Mouse (Mus musculus): ENCODE data around the gene Hoxb6. TPM values are rescaled to one million over a fixed set of nuclear protein-coding genes. Genes with fewer than 3 reads are reported as not detected.

Gene Hoxb6
- total RNA-seq, 2 experiments from 2014 or later: not detected

DNA sequence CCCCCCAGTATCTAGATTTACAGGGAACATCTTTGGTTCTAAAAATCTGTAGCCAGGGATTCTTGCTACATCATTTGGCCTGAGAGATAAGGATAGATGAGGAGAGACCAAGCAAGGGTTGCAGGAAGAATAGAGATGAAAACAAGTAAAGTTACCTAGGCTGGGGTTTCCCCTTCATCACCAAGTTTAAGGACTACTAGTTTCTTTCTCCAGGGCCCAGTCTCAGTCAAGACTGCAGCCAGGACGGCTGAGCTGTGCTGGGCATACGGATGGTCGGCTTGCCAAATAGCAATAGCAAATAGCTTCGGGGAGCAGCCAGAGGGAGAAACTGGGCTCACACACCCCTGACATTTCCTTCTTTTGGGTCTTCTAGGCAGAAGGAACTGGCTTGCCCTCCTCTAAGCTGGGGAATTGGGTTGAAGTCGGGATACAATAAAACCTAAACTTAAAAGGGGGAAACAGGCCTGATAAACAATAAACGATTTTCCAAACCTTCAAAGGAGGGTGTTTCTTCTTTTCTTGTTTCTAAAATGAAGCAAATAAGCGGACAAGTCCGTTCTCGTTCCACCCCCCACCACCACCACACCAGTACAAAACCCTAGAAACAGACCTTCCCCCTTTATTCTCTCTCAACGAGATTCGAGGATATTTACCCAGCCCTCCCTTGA is 5.8 kb downstream of the Hoxb6 start:
- intact Hi-C loops (cut with DNase I): no loop called here
- DNase-seq (ENCODE audit: low spot score): no peak

DNA sequence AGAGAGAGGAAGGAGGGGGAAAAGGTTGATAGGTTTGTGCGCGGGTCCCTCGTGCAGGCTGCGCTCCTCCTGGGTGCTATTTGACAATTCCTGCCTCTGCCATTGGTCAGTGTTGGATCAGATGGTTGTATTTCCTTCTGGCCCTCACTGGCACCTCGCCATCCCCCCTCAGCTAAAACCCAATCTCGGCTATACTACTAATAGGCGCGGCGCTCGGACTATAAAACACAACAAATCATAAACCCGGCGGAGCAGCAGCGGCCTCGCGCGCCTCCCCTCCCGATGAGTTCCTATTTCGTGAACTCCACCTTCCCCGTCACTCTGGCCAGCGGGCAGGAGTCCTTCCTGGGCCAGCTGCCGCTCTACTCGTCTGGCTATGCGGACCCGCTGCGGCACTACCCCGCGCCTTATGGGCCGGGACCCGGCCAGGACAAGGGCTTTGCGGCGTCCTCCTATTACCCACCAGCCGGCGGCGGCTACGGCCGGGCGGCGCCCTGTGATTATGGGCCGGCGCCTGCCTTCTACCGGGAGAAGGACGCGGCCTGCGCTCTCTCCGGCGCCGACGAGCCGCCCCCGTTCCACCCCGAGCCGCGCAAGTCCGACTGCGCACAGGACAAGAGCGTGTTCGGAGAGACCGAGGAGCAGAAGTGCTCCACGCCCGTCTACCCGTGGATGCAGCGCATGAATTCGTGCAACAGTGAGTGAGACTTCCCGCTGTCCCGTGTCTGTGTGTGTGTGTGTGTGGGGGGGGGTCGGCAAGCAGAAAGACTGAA is 6.8 kb downstream of the Hoxb6 start:
- intact Hi-C loops (cut with DNase I): no loop called here
- no peak for DNase-seq (ENCODE audit: low spot score)

DNA sequence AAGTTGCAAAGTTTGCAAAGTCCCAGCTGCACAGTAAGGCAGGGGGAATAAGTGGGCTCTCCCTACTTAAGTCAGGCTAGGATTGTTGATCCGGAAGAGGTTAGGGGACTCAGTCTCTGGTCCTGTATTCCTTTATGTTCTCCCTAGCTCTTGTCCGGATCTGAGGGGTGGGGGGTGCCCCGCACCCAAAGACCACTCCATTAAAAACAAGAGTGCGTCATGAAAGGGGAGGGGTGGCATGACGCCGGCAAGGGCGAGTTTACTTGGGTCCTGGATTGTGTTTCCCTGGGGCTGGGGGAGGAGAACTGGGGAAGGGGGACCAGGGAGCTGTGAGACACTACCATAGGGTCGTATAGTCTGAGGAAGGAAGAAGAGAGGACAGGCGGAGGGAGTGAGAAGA is 7.5 kb downstream of the Hoxb6 start:
- intact Hi-C loops (cut with DNase I): loop anchor here (5.0 kb wide), 2 partner anchors 238 to 253 kb away; no protein-coding TSS in a partner anchor
- DNase-seq (ENCODE audit: low spot score): no peak

DNA sequence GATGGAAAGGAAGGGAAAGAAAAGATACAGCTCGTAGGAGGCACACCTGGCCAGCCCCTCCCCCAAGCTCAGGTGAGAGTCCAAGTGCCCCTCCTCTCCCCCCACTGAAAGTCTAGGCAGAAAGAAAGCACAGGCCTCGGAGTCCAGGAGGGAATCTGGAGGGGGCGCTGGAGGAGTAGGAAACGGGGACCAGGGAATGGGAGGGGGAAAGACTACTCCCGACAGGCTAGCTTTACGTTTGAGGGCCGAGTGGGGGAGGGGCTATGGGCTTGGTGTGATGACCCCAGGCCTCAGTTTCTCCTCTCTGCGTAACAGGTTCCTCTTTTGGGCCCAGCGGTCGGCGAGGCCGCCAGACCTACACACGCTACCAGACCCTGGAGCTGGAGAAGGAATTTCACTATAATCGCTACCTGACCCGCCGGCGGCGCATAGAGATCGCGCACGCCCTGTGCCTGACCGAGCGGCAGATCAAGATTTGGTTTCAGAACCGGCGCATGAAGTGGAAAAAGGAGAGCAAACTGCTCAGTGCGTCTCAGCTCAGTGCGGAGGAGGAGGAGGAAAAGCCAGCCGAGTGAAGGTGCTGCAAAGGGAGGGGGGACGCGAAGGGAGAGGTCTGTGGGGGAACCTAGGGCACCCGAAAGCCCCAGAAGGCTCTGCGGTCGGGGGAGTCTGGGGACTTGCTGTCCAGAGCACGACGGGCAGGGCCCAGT is 8.2 kb downstream of the Hoxb6 start:
- intact Hi-C loops (cut with DNase I): loop anchor here (5.0 kb wide), 2 partner anchors 237 to 252 kb away; no protein-coding TSS in a partner anchor

DNA sequence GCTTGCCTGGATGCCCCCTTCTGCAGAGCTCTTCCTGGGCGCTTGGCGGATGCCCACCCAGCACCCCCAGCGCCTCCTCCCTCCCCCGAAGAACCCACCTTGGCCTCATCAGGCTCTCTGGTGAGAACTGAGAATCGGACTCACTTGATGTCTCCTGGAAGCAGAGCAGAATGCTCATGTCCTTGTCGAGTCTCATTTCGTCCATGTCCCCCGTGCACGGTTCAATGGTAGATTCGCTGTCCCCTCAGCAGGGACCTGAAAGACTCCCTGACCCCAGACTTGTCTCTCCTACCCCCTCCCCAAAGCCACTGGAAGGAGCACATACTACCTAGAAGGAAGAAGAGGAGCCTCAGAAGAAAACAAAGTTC is 8.8 kb downstream of the Hoxb6 start:
- no peak for DNase-seq (ENCODE audit: low spot score)
- intact Hi-C loops (cut with DNase I): loop anchor here (5.0 kb wide), 2 partner anchors 236 to 251 kb away; no protein-coding TSS in a partner anchor

More for the DNA sequence above, 8.2 kb downstream of the Hoxb6 start:
- DNase-seq (ENCODE audit: low spot score): no peak

DNA sequence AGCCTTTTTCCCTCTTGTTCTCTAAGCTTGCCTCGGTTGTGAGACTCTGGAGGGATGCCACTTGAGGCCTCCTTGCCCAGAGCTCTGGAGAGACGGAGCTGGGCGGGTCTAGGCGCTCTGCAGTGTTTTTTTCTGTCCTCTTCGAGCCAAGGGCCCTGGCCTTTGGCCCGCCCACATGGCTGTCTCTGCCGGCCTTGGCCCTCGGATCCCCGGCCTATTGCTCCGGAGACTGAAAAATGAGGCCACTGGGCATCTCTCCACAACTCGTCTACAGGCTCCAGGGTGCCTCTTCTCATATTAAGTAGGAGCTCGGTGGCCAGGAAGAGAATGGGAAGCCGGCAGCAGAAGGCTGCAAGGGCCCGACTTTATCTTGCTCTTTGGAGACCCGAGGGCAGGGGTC is 9.6 kb downstream of the Hoxb6 start:
- intact Hi-C loops (cut with DNase I): loop anchor here (2.0 to 5.0 kb wide), 3 partner anchors 105 to 250 kb away; no protein-coding TSS in a partner anchor

DNA sequence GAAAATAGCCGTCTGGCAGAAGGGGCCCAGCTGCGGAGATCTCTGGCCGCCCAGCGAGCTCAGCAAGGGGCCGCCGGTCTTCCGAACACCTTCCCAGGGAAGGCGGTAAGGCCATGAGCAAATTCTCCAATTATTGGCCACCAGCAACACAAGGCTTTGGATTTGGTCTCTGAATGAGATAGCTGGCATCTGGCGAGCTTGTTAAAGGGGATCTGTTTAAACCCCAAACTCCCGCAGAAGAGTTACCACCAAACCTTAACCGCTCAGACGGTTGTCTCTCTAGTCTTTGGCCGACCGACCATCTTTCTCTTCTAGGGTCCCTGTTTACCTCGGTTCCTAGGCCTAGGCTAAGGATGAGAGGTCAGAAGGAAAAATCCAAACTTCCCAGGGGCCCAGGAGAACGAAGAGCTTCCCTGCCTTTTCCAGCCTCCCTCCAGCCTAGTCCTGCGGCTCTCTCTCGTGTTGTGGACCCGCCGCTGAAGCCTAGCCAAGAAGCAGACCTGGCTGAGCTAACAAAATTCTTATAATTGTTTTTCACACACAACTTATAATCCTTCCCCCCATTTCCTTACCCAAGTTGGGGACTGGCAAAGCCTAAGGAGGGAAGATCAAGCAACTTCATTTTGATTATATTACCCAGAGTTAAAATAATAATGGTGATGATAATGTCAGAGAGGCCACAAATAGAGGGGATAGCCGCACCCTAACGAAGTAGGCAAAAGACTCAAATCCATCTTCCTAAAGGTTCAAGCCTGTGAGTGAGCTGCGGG is 10.3 kb downstream of the Hoxb6 start:
- intact Hi-C loops (cut with DNase I): loop anchor here (2.0 to 5.0 kb wide), 3 partner anchors 104 to 250 kb away; no protein-coding TSS in a partner anchor
- no peak for DNase-seq (ENCODE audit: low spot score)

More for the DNA sequence above, 9.6 kb downstream of the Hoxb6 start:
- no peak for DNase-seq (ENCODE audit: low spot score)

DNA sequence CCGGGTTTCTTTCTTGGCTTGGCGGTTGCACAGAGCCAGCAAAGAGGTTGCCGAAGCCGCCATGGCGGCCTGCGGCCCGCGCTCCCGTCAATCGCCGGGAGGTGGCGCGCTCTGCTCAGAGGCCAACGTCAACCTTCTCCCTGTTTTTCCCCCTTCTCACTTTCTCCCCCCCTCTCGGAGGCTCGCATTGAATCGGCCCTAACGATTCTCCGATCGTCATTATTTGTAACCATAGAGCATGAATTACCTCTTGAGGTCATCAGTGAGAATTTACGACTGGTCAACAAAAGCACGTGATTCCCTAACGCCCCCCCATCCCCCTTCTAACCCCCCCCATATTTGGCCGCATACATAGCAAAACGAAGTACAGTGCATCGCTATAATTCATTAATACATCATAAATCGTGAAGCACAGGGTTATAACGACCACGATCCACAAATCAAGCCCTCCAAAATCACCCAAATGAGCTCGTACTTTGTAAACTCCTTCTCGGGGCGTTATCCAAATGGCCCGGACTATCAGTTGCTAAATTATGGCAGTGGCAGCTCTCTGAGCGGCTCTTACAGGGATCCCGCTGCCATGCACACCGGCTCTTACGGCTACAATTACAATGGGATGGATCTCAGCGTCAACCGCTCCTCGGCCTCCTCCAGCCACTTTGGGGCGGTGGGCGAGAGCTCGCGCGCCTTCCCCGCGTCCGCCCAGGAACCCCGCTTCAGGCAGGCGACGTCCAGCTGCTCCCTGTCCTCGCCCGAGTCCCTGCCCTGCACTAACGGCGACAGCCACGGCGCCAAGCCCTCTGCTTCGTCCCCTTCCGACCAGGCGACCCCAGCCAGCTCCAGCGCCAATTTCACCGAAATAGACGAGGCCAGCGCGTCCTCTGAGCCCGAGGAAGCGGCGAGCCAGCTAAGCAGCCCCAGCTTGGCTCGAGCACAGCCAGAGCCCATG is 11.1 kb downstream of the Hoxb6 start, which contains the start of gene Hoxb5:
Hoxb5 (plus strand) TSS at position 186 of the 949 bp plus-strand sequence.
- intact Hi-C loops (cut with DNase I): loop anchor here (2.0 to 5.0 kb wide), 3 partner anchors 103 to 249 kb away; no protein-coding TSS in a partner anchor
- no peak for DNase-seq (ENCODE audit: low spot score)

DNA sequence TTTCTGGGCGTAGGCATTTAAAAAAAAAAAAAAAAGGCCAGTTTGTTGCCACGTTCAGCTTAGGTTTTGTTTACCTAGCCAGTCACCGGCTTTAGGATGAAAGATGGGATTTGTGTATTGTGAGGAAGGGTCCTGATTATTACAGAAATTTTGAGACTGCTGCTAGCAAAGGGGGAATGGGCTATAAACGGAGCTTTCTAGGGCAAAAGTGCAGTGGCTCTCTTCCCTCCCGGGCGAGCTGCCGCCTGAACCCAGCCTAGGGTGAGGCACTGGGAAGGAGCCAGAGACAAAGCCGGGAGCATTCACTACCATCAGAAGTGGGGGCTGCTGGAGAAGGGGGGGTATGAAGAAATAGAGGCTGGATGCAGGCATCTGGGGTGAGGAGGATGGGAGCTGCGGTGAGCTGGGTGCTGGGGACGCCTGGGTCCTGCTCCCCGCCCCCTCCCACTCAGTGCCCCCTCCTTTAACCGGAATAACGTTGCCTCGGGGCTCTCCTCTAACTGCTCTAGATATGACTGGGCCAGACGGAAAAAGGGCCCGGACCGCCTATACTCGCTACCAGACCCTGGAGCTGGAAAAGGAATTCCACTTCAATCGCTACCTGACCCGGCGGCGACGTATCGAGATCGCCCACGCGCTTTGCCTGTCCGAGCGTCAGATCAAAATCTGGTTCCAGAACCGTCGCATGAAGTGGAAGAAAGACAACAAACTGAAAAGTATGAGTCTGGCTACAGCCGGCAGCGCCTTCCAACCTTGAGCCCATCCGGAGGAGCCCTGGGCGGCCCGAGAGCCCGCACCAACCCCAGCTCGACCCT is 12.3 kb downstream of the Hoxb6 start:
- intact Hi-C loops (cut with DNase I): loop anchor here (5.0 kb wide), 2 partner anchors 233 to 248 kb away; no protein-coding TSS in a partner anchor
- DNase-seq (ENCODE audit: low spot score): no peak

DNA sequence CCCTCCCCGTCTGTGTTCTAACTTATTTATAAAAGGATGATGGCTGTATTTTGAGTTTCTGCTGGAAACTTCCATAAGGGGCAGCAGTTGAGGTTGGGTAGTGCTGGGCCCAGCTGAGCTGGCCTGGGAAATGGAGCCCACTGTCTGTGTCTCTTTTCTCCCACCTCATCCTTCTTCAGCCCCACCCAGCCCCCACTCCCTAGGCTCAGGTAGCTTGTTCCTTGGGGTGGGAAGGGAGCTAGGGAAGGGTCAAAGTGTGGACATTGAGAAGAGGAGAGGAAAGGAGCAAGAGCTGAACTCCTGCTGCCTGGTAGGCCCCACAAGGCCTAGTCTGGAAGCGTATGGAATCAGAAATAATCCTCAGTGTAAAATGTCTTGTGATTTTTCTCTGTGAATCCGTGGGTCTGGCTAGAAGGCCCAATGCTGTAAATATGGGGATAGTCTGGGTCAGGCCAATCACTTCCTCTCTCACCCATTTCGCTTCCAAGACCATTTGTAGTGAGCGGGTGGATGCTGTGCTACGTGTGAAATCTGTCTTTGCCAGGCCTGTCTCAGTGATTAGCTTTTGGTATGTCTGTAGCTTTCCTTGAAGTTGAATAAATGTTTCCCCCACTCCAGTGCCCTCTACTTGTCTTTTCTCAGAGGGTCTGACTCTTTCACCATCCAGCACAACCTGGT is 13.4 kb downstream of the Hoxb6 start:
- intact Hi-C loops (cut with DNase I): no loop called here
- no peak for DNase-seq (ENCODE audit: low spot score)

DNA sequence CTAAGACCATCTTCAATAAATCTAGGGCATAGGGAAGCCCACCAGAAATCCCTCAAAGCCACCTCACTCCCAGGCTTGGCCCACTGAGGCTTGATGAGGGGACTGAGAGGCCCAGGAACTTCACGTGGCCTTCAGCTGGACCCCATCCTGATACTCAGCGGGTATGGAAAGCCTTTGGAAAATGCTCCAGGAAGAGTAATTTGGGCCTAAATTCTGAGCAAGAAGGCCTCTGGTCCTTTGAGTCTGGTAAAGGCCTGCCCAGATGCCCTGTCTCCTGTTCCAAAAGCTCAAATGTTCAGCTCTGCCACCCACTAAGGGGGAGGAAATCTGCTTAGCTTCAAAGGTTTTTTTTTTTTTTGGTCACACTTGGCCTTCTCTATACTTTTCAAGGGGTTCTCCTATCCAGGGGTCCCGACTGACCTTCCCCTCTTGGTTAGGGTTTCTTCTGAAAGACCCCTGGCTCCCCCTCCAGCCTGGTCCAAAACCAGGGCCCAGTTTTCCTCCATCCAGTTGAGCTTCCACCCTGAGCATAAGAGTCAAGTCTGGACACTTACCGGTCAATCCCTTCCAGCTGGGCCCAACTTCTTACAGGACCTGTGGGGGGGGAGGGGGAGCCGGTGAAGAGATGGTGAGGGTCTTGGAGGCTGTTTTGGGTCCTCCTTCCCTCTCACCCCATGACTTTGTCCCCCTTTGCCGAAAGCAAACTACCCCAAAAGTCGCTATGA is 14.1 kb downstream of the Hoxb6 start:
- DNase-seq (ENCODE audit: low spot score): no peak
- intact Hi-C loops (cut with DNase I): no loop called here

DNA sequence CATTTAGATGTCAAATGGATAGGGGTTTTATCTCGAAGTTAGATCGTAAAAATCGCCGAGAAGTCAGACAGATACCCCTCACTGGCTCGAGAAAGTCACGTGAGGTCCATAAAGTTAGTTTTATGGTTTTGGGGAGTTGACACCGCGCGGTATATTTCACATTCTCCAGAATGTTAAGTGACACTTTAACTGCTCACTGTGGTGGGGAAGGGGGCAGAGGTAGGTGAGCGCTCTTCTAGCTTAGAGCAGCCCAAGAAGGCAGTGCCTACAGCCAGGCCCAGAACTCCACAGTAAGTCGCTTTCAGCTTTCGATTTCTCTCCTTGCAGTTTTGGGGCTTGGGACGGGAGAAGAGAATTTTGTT is 14.6 kb downstream of the Hoxb6 start:
- intact Hi-C loops (cut with DNase I): no loop called here
- DNase-seq (ENCODE audit: low spot score): no peak

DNA sequence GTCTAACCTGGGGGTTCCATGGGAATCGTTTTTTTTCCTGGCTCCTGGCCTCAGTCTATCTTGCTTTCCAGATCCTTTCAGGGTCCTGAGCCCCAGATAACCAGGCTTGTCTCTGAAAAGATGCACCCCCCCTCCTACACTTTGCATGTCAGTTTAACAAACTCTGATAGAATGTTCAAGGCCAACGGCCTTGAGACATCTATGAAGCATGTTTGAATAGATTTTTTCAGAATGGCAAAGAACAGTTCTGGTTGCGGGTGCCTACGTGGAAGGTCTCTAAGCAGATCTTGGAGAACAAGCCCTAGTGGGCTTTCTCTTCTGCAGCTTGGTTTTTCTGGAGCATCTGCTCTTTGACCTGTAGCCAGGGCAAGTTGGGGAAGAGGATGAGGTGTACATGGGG is 16.5 kb downstream of the Hoxb6 start:
- intact Hi-C loops (cut with DNase I): no loop called here
- no peak for DNase-seq (ENCODE audit: low spot score)

DNA sequence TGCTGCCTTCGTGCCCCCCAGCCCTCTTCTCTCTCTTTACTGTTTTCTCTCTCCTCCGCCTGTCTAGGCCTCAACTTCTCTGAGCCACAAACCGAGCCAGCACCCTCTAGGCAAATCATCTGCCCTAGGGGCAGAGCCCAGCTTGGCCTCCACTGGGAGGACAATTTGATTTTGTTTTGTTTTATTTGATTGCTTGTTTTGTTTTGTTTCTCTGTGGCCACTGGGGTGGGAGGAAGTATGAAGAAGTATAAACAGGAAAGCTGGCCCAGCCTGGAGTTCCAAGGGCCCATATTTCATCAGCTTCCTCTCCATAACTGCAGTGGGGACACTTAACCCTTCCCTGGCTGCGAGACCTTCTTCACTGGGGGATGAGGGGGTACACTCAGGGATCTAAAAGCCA is 17.0 kb downstream of the Hoxb6 start:
- DNase-seq (ENCODE audit: low spot score): no peak
- intact Hi-C loops (cut with DNase I): no loop called here

DNA sequence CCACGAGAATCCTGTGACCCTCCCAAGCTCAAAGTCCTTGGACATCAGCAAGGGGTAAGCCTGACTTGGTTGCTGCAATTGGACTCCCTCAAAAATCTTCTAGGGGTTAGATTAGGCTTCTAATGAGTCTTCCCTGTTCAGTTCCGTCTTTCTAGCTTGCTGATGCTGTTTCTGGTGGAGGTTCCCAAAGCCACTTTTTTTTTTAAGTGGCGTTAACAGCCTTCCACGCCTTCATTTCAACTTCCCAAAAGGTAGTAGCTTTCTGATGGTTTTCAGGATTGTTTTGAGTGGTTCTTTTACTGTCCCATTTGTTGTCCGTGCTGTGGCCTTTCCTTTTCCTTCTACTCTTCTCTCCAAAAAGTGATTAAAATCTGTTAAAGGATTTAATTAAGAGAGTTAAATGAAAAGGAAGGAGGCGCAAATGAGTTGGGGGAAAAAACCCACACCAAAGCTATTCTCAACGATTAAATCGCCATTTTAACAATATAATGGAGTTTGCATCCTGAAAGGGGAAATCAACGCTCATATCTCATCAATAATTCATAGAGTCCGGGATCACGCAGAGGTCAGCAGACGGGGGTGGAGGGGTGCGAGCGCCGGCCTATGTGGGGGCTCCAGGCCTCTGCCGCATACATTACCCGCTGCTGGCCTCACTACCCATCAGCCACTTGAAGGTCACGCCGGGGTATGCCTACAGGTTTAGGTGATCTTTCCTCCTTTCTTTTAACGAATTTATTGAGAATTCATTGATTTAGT is 18.1 kb downstream of the Hoxb6 start:
- intact Hi-C loops (cut with DNase I): no loop called here
- no peak for DNase-seq (ENCODE audit: low spot score)

DNA sequence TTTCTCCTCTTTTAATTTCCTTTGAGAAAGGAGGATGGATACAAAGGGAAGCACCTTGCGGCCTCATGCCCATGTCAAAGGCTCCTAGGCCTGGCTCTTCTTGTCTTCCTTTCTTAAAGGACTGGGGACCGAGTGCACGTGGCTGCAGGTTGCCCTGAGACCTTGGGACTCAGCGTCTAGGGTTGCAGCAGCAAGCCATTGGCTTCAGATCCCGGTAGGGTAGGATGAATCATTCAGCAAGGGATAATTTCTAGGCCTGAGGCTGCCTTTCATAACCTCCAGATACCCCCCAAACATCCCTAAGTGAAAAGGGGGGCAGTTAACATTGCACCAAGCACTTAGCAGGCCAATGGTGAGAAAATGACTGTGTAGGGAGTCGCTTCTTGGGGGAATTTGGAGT is 18.8 kb downstream of the Hoxb6 start:
- DNase-seq (ENCODE audit: low spot score): no peak
- intact Hi-C loops (cut with DNase I): no loop called here
